9 mouse cellular contexts compared by ENCODE assay signal in genomic region chr3:108940001-108940633, GRCm38 (mm10). TPM values are rescaled to one million over a fixed set of nuclear protein-coding genes. Genes with fewer than 3 reads are reported as not detected.
DNase-seq lines count a peak whose midpoint lies in the region; ATAC-seq and TF ChIP-seq lines count a peak whose summit lies in the region.
"Had no signal": no experiment of that assay in that cellular context is flagged by ENCODE, and none has a peak within 500 bp of the region (broad histone marks: within the 10 kb centered on the region; RNA-seq: fewer than 3 reads in every experiment).

Gene Gm9857 (minus strand): TSS chr3:108940445.

- H3K27ac ChIP-seq in kidney, adult 2 months (ENCODE audit: insufficient read depth, low read depth, low read length): no peak within 1 kb of the TSS
- H3K27ac ChIP-seq in hindbrain, embryonic 13.5 days: no peak within 1 kb of the TSS
- H3K27ac ChIP-seq: macrophage had no signal

- TF ChIP-seq POLR2A in kidney, adult 2 months (IDR thresholded peaks at IDR 0.05; ENCODE audit: low read depth, low read length): no peak

- WGBS in kidney, adult 2 months: 66% methylated on average over 59 of the region's 59 CpGs
- 66% methylated on average over 43 of the region's 59 CpGs for WGBS in hindbrain, embryonic 13.5 days

- H3K4me3 ChIP-seq in kidney, adult 2 months (ENCODE audit: insufficient read depth, low read depth, low read length): peak within 1 kb of the TSS; percentile 40; the same call in 1 of the 2 replicates
- H3K4me3 ChIP-seq in hindbrain, embryonic 13.5 days: peak within 1 kb of the TSS; percentile 37

- H3K9me3 ChIP-seq in hindbrain, embryonic 13.5 days: no peaks in the 10 kb centered on the region

- H3K4me2 ChIP-seq in hindbrain, embryonic 13.5 days: peak within 1 kb of the TSS; percentile 55

- DNase-seq in kidney, adult 2 months: no peak
- DNase-seq in kidney, adult 18-20 months: no peak
- peak; percentile 23 for DNase-seq in embryo, embryonic 10.5 days (ENCODE audit: low spot score)
- DNase-seq in thymus, postnatal 25 days: peak; percentile 20
- DNase-seq in spleen, postnatal 10 days (ENCODE audit: low spot score in 2 of 2): no peak
- DNase-seq in c-Kit-positive CD71-positive TER-119-positive erythroid progenitor cells, embryonic 14.5 days (ENCODE audit: low spot score): no peak

- peak; percentile 88 for ATAC-seq in hindbrain, embryonic 13.5 days (ENCODE audit: low FRiP score)
- 0 out of 2 replicates have a peak, but pooled peaks have one; percentile 22 for ATAC-seq in megakaryocyte-erythroid progenitor cell, adult 5-6 weeks (replicated peaks; ENCODE audit: low FRiP score, low TSS enrichment, poor library complexity, severe bottlenecking)

- H3K36me3 ChIP-seq in kidney, adult 2 months (ENCODE audit: control insufficient read depth, insufficient read depth, low read length): no peaks in the 10 kb centered on the region
- H3K36me3 ChIP-seq in hindbrain, embryonic 13.5 days: no peaks in the 10 kb centered on the region

- no peaks in the 10 kb centered on the region; the same call in 1 of the 2 replicates for H3K4me1 ChIP-seq in kidney, adult 2 months (ENCODE audit: control insufficient read depth, insufficient read depth, low read length)
- no peaks in the 10 kb centered on the region for H3K4me1 ChIP-seq in hindbrain, embryonic 13.5 days (replicated peaks)

- TF ChIP-seq CTCF in kidney, adult 2 months (conservative IDR thresholded peaks at IDR 0.05; ENCODE audit: insufficient read depth, insufficient read length, low read depth, low read length): no peak

- H3K9ac ChIP-seq in hindbrain, embryonic 13.5 days: peak within 1 kb of the TSS; percentile 58; the same call in 1 of the 2 replicates

- no peaks in the 10 kb centered on the region for H3K27me3 ChIP-seq in kidney, adult 2 months (replicated peaks; ENCODE audit: control insufficient read depth, insufficient read depth, low read length)
- H3K27me3 ChIP-seq in hindbrain, embryonic 13.5 days: no peaks in the 10 kb centered on the region

RNA-seq across cellular contexts. Expression of gene Gm9857, which starts in this region (rescaled TPM):
- polyA plus RNA-seq in kidney, adult 2 months (2012; rRNA removed): 0.31 and 0.38 TPM in 2 replicates
- not detected in 2 replicates for polyA plus RNA-seq in hindbrain, embryonic 13.5 days (2015; fragmentation: Nextera tagmentation; extraction: Ambion mirVana)
- not detected in 2 replicates for total RNA-seq in megakaryocyte-erythroid progenitor cell, adult 5-6 weeks (2014; fragmentation: Nextera tagmentation)
- not detected in 2 replicates for total RNA-seq in megakaryocyte-erythroid progenitor cell, adult 5-6 weeks (2017)
- polyA plus RNA-seq: macrophage had no signal

Comparison
In these comparisons a context has a peak if more than half of its experiments do, and no peak if none do; other contexts are left out.
1. Peak in ATAC-seq, H3K4me3 ChIP-seq, H3K9ac ChIP-seq and H3K4me2 ChIP-seq in hindbrain, embryonic 13.5 days; RNA of the gene not detected or under 1 TPM.
2. Peak in ATAC-seq in megakaryocyte-erythroid progenitor cell, adult 5-6 weeks; RNA of the gene not detected or under 1 TPM.
3. DNase-seq: peak in embryo, embryonic 10.5 days (single experiment) and thymus, postnatal 25 days (single experiment); none in kidney, adult 2 months (single experiment), kidney, adult 18-20 months (single experiment), spleen, postnatal 10 days (0 of 2) and c-Kit-positive CD71-positive TER-119-positive erythroid progenitor cells, embryonic 14.5 days (single experiment).